Mouse (Mus musculus) embryonic facial prominence, embryonic 10.5 days (tissue): ENCODE measurements around the gene Fto. TPM values are rescaled to one million over a fixed set of nuclear protein-coding genes. Genes with fewer than 3 reads are reported as not detected.

ENCODE experiments used
- DNase-seq: peaks from one replicate; pipeline ENCODE4 v3.0.0-alpha.2; 2017; ENCODE audit warnings: low spot score
- H3K27ac ChIP-seq: fragments of 300-500 bp; sonication (generic); replicated peaks from 2 replicates; pipeline ENCODE4 v1.5.1; 2016; ENCODE audit warnings: mild to moderate bottlenecking
- H3K27me3 ChIP-seq: fragments of 300-500 bp; sonication (generic); replicated peaks from 2 replicates; pipeline ENCODE4 v1.6.1; 2016; ENCODE audit warnings: low read depth, mild to moderate bottlenecking; ENCODE audit not compliant: poor library complexity, severe bottlenecking
- H3K36me3 ChIP-seq: fragments of 300-500 bp; sonication (generic); replicated peaks from 2 replicates; pipeline ENCODE4 v1.6.1; 2016; ENCODE audit warnings: mild to moderate bottlenecking, moderate library complexity
- H3K4me1 ChIP-seq: fragments of 300-500 bp; sonication (generic); 2 replicates; pipeline ENCODE4 v1.6.1; 2016
- H3K4me3 ChIP-seq: fragments of 300-500 bp; sonication (generic); 2 replicates; pipeline ENCODE4 v1.5.1; 2016; ENCODE audit warnings: mild to moderate bottlenecking, moderate library complexity
- H3K9me3 ChIP-seq: fragments of 300-500 bp; sonication (generic); 2 replicates; pipeline ENCODE4 v1.6.1; 2016; ENCODE audit warnings: mild to moderate bottlenecking
- WGBS: fragments of 180-500 bp; shearing (Covaris S2); methylation state at CpG from one replicate; pipeline ENCODE4 v1.1.7; 2016; 5-methylcytosine and 5-hydroxymethylcytosine counted together
- polyA plus RNA-seq: library from polyadenylated mRNA; unstranded; fragments of >200 nt; fragmentation: Nextera tagmentation; extraction: Ambion mirVana; gene quantifications from 2 replicates; pipeline ENCODE4 v1.2.1, GENCODE M21; 2016

Gene Fto
- polyA plus RNA-seq, 1 experiment from 2014 or later: 98.3 TPM

DNA sequence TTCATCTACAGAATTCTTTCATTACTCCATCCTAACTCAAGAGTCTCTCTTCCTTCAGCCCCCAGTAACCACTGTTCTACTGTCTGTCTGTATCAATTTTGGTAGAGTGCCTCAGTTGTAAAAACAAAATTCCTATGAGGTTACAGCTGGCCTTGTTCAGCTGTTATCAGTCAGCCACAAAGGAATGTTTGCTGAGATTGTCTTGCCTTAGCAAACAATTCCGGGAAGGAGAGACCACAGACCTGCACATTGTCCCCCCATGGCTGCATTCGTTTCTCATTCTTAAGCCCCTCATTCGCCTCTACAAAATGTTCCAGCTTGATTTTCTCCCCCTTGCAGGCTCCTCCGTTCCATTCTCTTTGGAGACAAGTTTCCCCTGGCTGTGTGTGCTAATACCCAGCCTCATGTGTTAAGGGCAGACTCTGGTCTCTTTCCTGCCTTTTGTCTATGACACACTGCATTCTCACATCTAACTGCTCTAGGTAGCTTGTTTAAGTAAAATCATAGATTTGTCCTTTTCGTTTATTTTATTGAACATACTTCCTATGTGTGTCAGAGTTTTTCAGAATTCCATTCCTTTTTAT is 111.3 kb downstream of the Fto start:
- Histone ChIP-seq H3K27me3 (no peaks in the 10 kb centered on the region), H3K9me3 (no peaks in the 10 kb centered on the region), H3K27ac (no peak overlapping the region), H3K4me3 (no peak overlapping the region), H3K4me1 (peaks cover 4% of the 10 kb centered on the region; the same call in 1 of the 2 replicates), H3K36me3 (peaks cover 15% of the 10 kb centered on the region)
- 85% methylated on average over 5 of the region's 5 CpGs for WGBS
- no peak for DNase-seq

DNA sequence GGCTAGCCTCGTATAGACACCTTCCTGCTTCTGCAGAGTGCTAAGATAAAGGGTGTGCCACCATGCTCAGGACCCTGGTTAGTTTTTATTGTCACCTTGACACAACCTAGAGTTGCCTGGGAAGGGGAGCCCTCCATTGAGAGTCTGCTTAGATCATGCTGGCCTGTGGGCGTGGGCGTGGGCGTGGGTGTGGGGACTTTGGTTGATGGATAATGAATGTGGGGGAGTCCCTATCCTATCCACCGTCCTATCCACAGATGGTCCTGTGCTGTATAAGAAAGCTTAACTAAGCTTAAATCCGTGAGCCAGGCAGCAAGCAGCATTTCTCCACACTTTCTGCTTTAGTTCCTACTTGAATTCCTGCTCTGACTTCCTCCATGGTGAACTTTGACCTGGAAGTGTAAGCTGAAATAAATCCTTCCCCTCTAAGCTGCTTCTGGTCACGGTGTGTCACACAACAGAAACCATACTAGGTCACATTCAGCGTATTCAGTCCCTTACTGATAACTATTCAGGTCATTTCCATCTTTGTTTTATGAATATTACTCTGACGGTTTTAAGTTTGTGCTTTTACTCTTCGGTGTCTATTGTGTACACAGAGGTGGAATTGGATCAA is 112.0 kb downstream of the Fto start:
- H3K36me3 ChIP-seq: peaks cover 15% of the 10 kb centered on the region
- no peak for DNase-seq
- no peaks in the 10 kb centered on the region for H3K27me3 ChIP-seq
- no peak overlapping the region for H3K4me3 ChIP-seq
- H3K27ac ChIP-seq: no peak overlapping the region
- H3K4me1 ChIP-seq: peaks cover 4% of the 10 kb centered on the region; the same call in 1 of the 2 replicates
- 84% methylated on average over 10 of the region's 10 CpGs for WGBS
- 0 out of 2 replicates have a peak, but pooled peaks cover under 1% of the 10 kb centered on the region for H3K9me3 ChIP-seq

DNA sequence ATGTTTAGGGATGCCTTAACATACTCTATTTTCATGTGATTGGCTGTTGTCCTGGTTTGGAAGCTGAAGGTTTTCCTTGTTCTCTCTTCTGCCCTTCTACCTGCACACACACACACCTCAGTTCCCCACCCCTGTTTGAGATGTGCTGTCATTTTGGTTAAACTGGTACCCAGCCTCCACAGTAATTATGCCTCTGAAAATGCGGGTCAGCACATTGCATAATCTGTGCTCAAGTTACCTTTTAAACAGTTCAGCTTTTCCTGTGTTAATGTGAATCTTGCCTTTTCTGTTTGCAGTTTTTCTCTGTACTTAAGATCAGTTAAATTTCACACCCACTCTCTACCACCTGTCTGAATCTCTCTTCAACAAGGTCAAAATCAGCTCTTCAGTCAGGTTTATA is 113.2 kb downstream of the Fto start:
- Histone ChIP-seq H3K27me3 (no peaks in the 10 kb centered on the region), H3K4me3 (no peak overlapping the region), H3K27ac (no peak overlapping the region), H3K36me3 (peaks cover 19% of the 10 kb centered on the region), H3K4me1 (peaks cover 4% of the 10 kb centered on the region; the same call in 1 of the 2 replicates), H3K9me3 (peaks cover 6% of the 10 kb centered on the region; the same call in 1 of the 2 replicates)
- WGBS: 71% methylated on average over 1 of the region's 1 CpGs
- DNase-seq: no peak

DNA sequence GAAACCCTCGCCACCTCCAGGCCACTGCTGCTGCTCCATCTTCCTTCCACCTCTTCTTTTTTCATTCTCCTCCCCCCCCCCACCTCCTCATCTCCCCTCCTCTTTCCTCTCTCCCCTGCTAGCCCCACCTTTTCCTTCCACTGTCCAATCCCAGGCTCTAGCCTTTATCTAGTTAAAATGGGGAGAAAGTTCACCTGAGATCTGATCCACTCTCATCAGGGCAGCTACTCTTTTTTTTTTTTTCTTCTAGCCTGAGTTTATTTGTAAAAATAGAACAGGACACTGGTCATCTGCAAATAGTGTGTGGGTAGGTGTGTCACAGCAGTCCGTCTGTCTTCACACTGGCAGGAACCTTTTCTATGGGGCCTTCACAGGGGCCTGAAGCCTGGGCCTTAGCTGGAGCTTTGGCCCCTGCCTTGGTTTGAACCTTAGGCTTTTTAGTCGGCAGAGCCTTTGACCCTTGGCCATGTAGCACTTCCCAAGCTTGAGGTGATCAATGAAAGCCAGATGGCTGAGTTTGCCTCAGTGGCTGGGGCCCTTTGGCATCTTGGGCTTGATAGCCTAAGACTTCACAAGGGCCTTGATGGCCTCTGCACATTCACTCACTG is 117.1 kb downstream of the Fto start:
- H3K27ac ChIP-seq: no peak overlapping the region
- H3K27me3 ChIP-seq: no peaks in the 10 kb centered on the region
- WGBS: 90% methylated on average over 3 of the region's 3 CpGs
- H3K36me3 ChIP-seq: peaks cover 15% of the 10 kb centered on the region
- no peaks in the 10 kb centered on the region for H3K4me1 ChIP-seq
- DNase-seq: no peak
- peaks cover 8% of the 10 kb centered on the region for H3K9me3 ChIP-seq
- H3K4me3 ChIP-seq: no peak overlapping the region

DNA sequence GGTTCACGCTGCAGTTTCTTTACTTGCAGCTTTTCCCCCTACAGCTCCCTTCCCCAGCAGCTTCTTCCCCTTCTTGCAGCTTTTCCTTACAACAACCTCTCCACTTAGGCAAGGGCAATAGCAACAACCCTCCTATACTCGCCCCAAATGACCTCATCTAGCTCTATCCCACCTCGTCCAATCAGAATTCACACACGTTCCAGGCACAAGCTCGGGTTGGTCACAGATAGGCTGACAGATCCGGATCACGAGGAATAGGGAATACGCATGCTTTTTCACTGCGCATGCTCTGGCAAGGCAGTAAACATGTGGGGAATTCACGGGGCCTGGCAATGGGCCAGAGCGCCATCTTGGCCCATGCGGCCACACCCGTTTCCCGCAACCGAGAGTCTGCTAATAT is 122.7 kb downstream of the Fto start:
- H3K27ac ChIP-seq: no peak overlapping the region
- no peak overlapping the region for H3K4me3 ChIP-seq
- WGBS: 95% methylated on average over 15 of the region's 15 CpGs
- no peak for DNase-seq
- H3K4me1 ChIP-seq: no peaks in the 10 kb centered on the region
- no peaks in the 10 kb centered on the region for H3K27me3 ChIP-seq
- peaks cover 2% of the 10 kb centered on the region; the same call in 1 of the 2 replicates for H3K9me3 ChIP-seq
- H3K36me3 ChIP-seq: peaks cover 15% of the 10 kb centered on the region

DNA sequence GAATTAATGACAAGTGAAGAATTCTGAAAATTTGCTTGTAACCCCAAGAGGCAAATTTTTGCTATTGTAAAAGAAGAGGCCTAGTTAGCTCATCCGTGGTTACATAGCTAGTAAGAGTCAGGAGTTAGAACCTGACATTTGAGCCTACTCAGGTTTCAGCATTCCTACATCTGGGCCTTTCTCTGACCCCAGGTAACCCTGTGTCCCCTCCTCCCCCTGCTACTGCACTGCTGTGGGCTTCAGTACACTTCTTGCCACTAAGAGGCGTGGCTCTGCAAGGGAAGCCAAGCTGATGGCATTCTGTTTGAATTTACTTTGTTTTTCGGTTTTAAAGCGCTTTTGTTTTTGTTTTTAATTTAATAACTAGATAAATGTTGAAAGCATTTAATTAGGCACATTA is 130.6 kb downstream of the Fto start:
- Histone ChIP-seq H3K4me1 (peaks cover 45% of the 10 kb centered on the region), H3K9me3 (no peaks in the 10 kb centered on the region), H3K27me3 (no peaks in the 10 kb centered on the region), H3K27ac (no peak overlapping the region), H3K4me3 (no peak overlapping the region), H3K36me3 (peaks cover 7% of the 10 kb centered on the region)
- peak; percentile 70 for DNase-seq
- WGBS: 34% methylated on average over 4 of the region's 4 CpGs

DNA sequence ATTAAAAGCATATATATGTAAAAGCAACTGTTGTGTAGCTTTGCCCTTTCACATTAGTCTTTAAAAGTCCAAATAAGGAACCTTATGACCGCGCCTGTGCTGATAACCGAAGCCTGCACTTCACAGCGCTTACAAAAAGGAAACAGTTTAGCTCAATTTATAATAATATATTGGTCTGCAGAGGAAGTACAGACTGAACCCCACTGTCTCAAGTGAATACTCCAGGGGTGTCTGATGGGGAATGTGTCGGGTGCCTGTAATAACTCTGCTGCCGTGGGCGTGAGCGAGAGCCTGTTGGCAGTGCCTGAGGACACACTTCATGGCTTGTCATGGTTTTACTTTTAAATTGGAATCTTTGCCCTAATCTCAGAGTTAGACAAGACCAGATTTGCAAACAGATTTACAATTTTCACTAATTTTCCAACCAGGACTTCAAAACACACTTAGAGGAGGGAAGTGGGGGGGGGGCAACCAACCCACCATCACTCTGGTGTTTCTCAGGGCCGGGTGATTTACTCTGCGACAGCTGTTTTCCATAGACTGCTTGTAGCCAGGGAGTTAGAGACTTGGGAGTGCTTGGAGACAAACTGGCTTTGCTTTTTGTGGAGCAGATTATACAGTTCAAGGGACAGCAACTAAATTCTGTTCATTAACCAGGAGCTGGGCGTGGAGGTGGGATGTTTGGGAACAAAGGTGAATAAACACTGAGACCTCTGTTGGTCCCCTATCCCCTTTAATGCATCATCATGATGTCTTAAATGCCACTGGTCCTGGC is 131.5 kb downstream of the Fto start:
- DNase-seq: peak; percentile 48
- no peaks in the 10 kb centered on the region for H3K27me3 ChIP-seq
- H3K4me3 ChIP-seq: no peak overlapping the region
- WGBS: 59% methylated on average over 11 of the region's 11 CpGs
- peaks cover 7% of the 10 kb centered on the region for H3K36me3 ChIP-seq
- H3K27ac ChIP-seq: peak overlapping the region; percentile 78
- no peaks in the 10 kb centered on the region for H3K9me3 ChIP-seq
- H3K4me1 ChIP-seq: peaks cover 47% of the 10 kb centered on the region

DNA sequence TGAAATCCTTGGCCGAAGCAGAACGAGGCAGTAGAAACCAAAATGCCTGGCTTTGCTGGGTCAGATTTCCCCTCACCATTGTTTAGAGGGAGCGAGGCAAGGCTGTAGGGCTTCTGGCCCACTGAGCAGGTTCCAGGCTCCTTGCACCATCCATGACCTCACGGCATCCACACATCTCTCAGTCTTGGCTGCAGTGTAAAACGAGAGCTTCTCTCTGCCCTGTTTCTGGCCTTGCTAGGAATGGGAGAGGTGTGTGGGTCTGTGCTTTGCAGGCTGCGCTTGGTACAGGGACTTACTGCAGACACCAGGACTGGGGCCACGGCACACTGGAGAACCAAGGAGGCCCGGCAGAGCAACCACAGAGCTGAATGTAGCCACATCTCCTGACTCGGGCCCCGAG is 132.2 kb downstream of the Fto start:
- Histone ChIP-seq H3K27ac (peak overlapping the region; percentile 78), H3K4me1 (peaks cover 47% of the 10 kb centered on the region), H3K9me3 (no peaks in the 10 kb centered on the region), H3K36me3 (peaks cover 7% of the 10 kb centered on the region), H3K27me3 (no peaks in the 10 kb centered on the region), H3K4me3 (no peak overlapping the region)
- DNase-seq: peak; percentile 25
- 67% methylated on average over 10 of the region's 10 CpGs for WGBS

DNA sequence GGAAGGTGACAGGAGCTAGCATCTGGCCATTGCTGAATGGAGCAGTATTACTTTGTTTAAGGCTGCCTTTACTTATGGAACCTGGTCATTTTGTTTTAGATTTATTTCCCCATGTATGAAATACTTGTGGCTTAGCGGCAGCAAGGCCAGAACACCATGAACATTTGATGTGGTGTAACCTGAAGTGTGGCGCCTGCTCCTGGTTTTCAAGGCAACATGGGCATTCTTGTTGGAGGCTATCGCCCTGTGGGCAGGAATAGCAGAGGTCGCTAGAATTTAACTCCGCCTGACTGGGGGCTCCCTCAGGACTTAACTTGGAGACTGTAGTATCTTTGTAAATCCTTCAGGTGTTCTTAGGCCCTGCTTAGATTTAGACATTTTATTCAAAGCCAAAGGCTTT is 132.7 kb downstream of the Fto start:
- no peaks in the 10 kb centered on the region for H3K9me3 ChIP-seq
- H3K4me3 ChIP-seq: no peak overlapping the region
- DNase-seq: no peak
- 82% methylated on average over 5 of the region's 5 CpGs for WGBS
- H3K36me3 ChIP-seq: peaks cover 7% of the 10 kb centered on the region
- H3K4me1 ChIP-seq: peaks cover 47% of the 10 kb centered on the region
- peak overlapping the region; percentile 78 for H3K27ac ChIP-seq
- no peaks in the 10 kb centered on the region for H3K27me3 ChIP-seq

DNA sequence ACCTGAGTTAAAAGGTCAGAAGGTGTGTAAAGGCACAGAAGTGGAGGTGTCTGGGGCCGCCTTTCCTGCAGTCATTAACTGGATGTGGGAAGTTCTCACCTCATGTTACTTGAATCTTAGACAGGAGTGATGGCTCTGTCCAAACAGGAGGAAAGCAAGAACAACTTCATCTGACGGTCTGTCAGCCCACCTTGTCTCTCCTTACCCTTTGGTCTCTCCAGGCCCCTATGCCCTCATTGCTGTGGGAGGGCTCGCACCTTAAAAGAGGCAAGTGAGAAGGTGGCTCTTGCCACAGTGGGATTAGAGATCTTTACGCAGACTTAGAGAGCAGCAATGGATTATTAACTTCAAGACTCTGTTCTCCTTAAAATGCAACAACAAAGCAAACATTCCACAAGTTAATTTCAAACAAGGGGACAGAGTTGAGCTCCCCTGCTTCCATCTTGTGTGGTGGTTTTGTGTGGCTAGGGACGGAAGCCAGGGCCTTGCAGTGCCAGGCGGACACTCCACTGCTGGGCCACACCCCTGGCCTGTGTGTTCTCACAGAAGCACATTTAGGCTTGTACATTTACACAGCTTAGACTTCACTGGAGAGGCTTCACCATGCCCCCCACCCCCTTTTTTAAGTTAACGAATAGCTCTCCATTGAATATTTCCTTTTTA is 135.5 kb downstream of the Fto start:
- no peak overlapping the region for H3K27ac ChIP-seq
- no peak for DNase-seq
- no peaks in the 10 kb centered on the region for H3K36me3 ChIP-seq
- no peak overlapping the region for H3K4me3 ChIP-seq
- 86% methylated on average over 7 of the region's 7 CpGs for WGBS
- H3K9me3 ChIP-seq: no peaks in the 10 kb centered on the region
- peaks cover 35% of the 10 kb centered on the region for H3K4me1 ChIP-seq
- H3K27me3 ChIP-seq: no peaks in the 10 kb centered on the region

DNA sequence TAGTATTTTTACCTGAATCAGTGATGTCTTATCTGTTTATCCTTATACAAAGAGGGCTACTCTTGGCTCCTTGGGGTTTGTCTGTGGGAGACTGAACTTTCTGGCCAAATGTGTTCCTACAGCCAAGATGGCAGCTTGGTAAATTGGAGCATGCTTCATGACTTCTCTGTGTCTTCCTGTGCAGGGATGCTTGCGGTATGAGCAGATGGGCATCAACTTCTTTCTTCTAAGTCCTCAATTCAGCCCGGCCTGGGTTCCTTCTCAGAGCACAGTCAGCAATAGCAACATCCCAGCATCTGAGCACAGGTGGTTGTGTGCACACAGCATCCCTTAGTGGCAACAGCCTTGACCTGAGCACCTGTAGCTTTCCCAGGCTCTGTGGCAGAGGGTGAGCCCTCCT is 141.6 kb downstream of the Fto start:
- H3K27ac ChIP-seq: no peak overlapping the region
- no peaks in the 10 kb centered on the region for H3K9me3 ChIP-seq
- H3K4me3 ChIP-seq: no peak overlapping the region
- no peak for DNase-seq
- H3K4me1 ChIP-seq: no peaks in the 10 kb centered on the region
- WGBS: 96% methylated on average over 2 of the region's 2 CpGs
- no peaks in the 10 kb centered on the region for H3K27me3 ChIP-seq
- no peaks in the 10 kb centered on the region for H3K36me3 ChIP-seq

DNA sequence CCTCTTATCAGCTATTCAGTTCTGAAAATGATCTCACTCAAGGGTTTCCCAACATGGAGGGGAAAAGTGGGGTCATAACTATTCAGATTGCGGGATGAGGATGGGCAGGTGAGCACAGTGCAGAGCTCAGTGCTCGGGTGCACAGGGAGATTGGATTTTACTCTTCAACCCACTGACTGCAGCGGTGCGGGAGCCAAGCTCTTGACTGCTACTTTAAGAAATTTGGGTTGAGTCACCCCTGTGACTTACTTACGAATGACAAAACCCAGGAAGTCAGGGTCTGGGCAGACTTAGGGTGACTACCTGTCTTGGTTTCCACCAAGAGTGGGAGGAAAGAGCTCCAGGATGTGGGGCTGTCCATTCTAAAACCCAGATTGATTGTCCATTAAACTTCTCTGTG is 142.3 kb downstream of the Fto start:
- H3K27ac ChIP-seq: no peak overlapping the region
- H3K27me3 ChIP-seq: no peaks in the 10 kb centered on the region
- H3K4me1 ChIP-seq: no peaks in the 10 kb centered on the region
- H3K36me3 ChIP-seq: no peaks in the 10 kb centered on the region
- DNase-seq: no peak
- H3K4me3 ChIP-seq: no peak overlapping the region
- H3K9me3 ChIP-seq: no peaks in the 10 kb centered on the region
- WGBS: 94% methylated on average over 5 of the region's 5 CpGs
